ENCODE assay signal across 7 mouse cellular contexts in the genomic region with DNA sequence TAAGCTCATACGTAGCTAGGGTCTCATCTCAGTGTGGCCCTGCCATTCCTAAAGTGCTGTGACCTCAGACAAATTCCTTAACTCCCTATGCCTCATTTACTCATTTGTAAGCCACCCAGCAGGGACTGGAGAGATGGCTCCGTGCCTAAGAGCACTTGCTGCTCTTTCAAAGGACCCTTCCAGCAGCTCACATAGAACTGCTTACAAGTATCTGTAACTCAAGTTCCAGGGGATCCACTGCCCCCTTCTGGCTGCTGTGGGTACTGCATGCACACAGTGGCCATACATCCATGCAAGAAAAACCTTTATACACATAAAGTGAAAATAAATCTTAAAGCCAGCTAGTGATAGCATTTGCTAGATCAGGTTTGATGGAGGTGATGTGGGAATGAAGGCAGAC. TPM values are rescaled to one million over a fixed set of nuclear protein-coding genes. Genes with fewer than 3 reads are reported as not detected.
A peak's percentile ranks its signal among the peaks of the same experiment; 100 is the strongest.
DNase-seq lines count a peak whose midpoint lies in the region; ATAC-seq and TF ChIP-seq lines count a peak whose summit lies in the region.

No protein-coding gene starts in this region.

- H3K36me3 ChIP-seq in kidney, embryonic 16.5 days (ENCODE audit: insufficient read depth, low read length) = peaks cover 6% of the 10 kb centered on the region; the same call in 1 of the 2 replicates
- H3K36me3 ChIP-seq in E14TG2a.4 (ENCODE audit: insufficient read depth, low read length) = peaks cover 71% of the 10 kb centered on the region

- H3K9ac ChIP-seq in kidney, embryonic 16.5 days (replicated peaks; ENCODE audit: low read length) = no peak overlapping the region

- DNase-seq in kidney, adult 18-20 months = peak; percentile 54
- peak; percentile 75 for DNase-seq in T-cell, adult 2 months (ENCODE audit: low spot score)
- DNase-seq in hindlimb bud, embryonic 11.5 days (ENCODE audit: extremely low spot score, low read depth, low spot score) = peak; percentile 31
- peak; percentile 66 for DNase-seq in mesoderm, embryonic 11.5 days (ENCODE audit: low read depth, low spot score)
- DNase-seq in thymus, postnatal 10 days (ENCODE audit: low spot score in 2 of 2) = peak; percentile 64 to 80

- TF ChIP-seq CTCF in E14TG2a.4 (conservative IDR thresholded peaks at IDR 0.05; ENCODE audit: low read length) = peak; percentile 99

- H3K4me3 ChIP-seq in kidney, embryonic 16.5 days (ENCODE audit: low read length) = no peak overlapping the region
- no peak overlapping the region for H3K4me3 ChIP-seq in E14TG2a.4 (replicated peaks; ENCODE audit: low read length)

- H3K27me3 ChIP-seq in kidney, embryonic 16.5 days (ENCODE audit: insufficient read depth, low read length) = no peaks in the 10 kb centered on the region
- H3K27me3 ChIP-seq in E14TG2a.4 (ENCODE audit: insufficient read depth, low read length) = no peaks in the 10 kb centered on the region

- 69% methylated on average over 2 of the region's 2 CpGs for WGBS in kidney, embryonic 16.5 days

- H3K4me1 ChIP-seq in kidney, embryonic 16.5 days (ENCODE audit: insufficient read depth, low read length) = peaks cover 14% of the 10 kb centered on the region
- peaks cover 83% of the 10 kb centered on the region for H3K4me1 ChIP-seq in E14TG2a.4 (replicated peaks; ENCODE audit: low read depth, low read length)

- no peaks in the 10 kb centered on the region for H3K9me3 ChIP-seq in kidney, embryonic 16.5 days (ENCODE audit: low read length)
- H3K9me3 ChIP-seq in E14TG2a.4 (ENCODE audit: low read length) = no peaks in the 10 kb centered on the region

- H3K4me2 ChIP-seq in kidney, embryonic 16.5 days (replicated peaks; ENCODE audit: low read depth, low read length) = no peak overlapping the region

- ATAC-seq in kidney, embryonic 16.5 days (ENCODE audit: low FRiP score, low TSS enrichment) = no peak

- no peak overlapping the region for H3K27ac ChIP-seq in kidney, embryonic 16.5 days (ENCODE audit: low read length)

RNA-seq across cellular contexts. Expression of a gene that starts 28.6 kb away (rescaled TPM):
- polyA plus RNA-seq in kidney, embryonic 16.5 days (2015; fragmentation: Nextera tagmentation; extraction: Ambion mirVana) = 9.3 and 9.6 TPM in 2 replicates

RNA-seq across cellular contexts. Expression of a gene that starts 48.0 kb away (rescaled TPM):
- 266 TPM in 2 replicates for polyA plus RNA-seq in kidney, embryonic 16.5 days (2015; fragmentation: Nextera tagmentation; extraction: Ambion mirVana)

RNA-seq across cellular contexts. Expression of a gene that starts 56.9 kb away (rescaled TPM):
- polyA plus RNA-seq in kidney, embryonic 16.5 days (2015; fragmentation: Nextera tagmentation; extraction: Ambion mirVana) = 7.4 and 9.5 TPM in 2 replicates
